Mouse (Mus musculus) fibroblast of lung, adult 2 months (primary cell): ENCODE measurements around the gene Ptprm.
A peak's percentile ranks its signal among the peaks of the same experiment; 100 is the strongest.

Experiments used
- DNase-seq: peaks from one replicate; pipeline ENCODE4 v3.0.0-alpha.2; 2011; ENCODE audit warnings: low read depth

The Ptprm gene

GRCm38 (mm10) chr17:67136876-67137275, 217.4 kb downstream of the Ptprm start:
- DNase-seq: no peak

- no peak for DNase-seq
Measured at GRCm38 (mm10) chr17:67136421-67136820, 217.8 kb downstream of the Ptprm start.

GRCm38 (mm10) chr17:67134235-67134634, 220.0 kb downstream of the Ptprm start:
- DNase-seq: no peak

- DNase-seq: no peak
Measured at GRCm38 (mm10) chr17:67133440-67134103, 220.7 kb downstream of the Ptprm start.

GRCm38 (mm10) chr17:67133026-67133425, 221.2 kb downstream of the Ptprm start:
- DNase-seq: no peak

GRCm38 (mm10) chr17:67127530-67127929, 226.7 kb downstream of the Ptprm start:
- DNase-seq: no peak

GRCm38 (mm10) chr17:67125596-67125995, 228.7 kb downstream of the Ptprm start:
- no peak for DNase-seq

- DNase-seq: peak; percentile 86
Measured at GRCm38 (mm10) chr17:67124294-67124693, 230.0 kb downstream of the Ptprm start.

GRCm38 (mm10) chr17:67123722-67124121, 230.5 kb downstream of the Ptprm start:
- DNase-seq: peak; percentile 80

- no peak for DNase-seq
Measured at GRCm38 (mm10) chr17:67120863-67121262, 233.4 kb downstream of the Ptprm start.

GRCm38 (mm10) chr17:67118676-67119340, 235.4 kb downstream of the Ptprm start:
- DNase-seq: no peak

GRCm38 (mm10) chr17:67114842-67115241, 239.4 kb downstream of the Ptprm start:
- no peak for DNase-seq

- DNase-seq: no peak
Measured at GRCm38 (mm10) chr17:67112679-67113078, 241.6 kb downstream of the Ptprm start.

GRCm38 (mm10) chr17:67106176-67106575, 248.1 kb downstream of the Ptprm start:
- DNase-seq: no peak

GRCm38 (mm10) chr17:67102051-67102450, 252.2 kb downstream of the Ptprm start:
- no peak for DNase-seq

- DNase-seq: no peak
Measured at GRCm38 (mm10) chr17:67090997-67091396, 263.3 kb downstream of the Ptprm start.

GRCm38 (mm10) chr17:67090153-67090552, 264.1 kb downstream of the Ptprm start:
- no peak for DNase-seq

GRCm38 (mm10) chr17:67089611-67090010, 264.6 kb downstream of the Ptprm start:
- DNase-seq: no peak

GRCm38 (mm10) chr17:67087585-67087984, 266.7 kb downstream of the Ptprm start:
- DNase-seq: no peak

- DNase-seq: no peak
Measured at GRCm38 (mm10) chr17:67086811-67087210, 267.4 kb downstream of the Ptprm start.

- no peak for DNase-seq
Measured at GRCm38 (mm10) chr17:67084501-67084900, 269.8 kb downstream of the Ptprm start.

- no peak for DNase-seq
Measured at GRCm38 (mm10) chr17:67084093-67084492, 270.2 kb downstream of the Ptprm start.

- no peak for DNase-seq
Measured at GRCm38 (mm10) chr17:67079570-67079969, 274.7 kb downstream of the Ptprm start.

GRCm38 (mm10) chr17:67073580-67073979, 280.7 kb downstream of the Ptprm start:
- no peak for DNase-seq
